Mouse (Mus musculus) spleen, postnatal 14 days (tissue): ENCODE data around the gene Tshz2.
"Not testable (repeated sequence)": the region's sequence is repeated elsewhere in the genome, so short reads cannot be mapped to it uniquely, and the experiment has no call there.

Source experiments
- DNase-seq, 2 experiments: peaks; one replicate each; pipeline ENCODE4 v3.0.0; 2021 to 2022; ENCODE audit warnings: low spot score in 2 of 2

The Tshz2 gene

GRCm38 (mm10) chr2:169758120-169758519 is 125.3 kb downstream of the Tshz2 start:
- DNase-seq = no peak

DNA sequence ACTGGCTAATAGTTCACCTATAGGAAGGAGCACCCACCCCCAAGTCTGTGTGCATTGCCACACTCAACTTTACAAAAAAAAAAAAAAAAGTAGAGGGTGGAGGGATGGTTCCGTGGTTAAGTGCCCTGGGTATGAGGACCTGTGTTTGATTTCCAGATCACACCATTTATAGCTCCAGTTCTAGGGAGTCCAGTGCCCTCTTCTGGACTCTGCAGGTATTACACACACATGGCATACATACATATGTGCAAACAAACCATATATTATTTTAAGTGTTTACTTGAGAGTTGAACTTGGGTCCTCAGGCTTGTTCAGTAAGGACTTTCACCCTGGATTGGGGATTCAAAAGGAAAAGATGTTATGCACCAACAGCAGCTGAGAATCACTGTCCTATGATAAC is 127.3 kb downstream of the Tshz2 start:
- no peak for DNase-seq

DNA sequence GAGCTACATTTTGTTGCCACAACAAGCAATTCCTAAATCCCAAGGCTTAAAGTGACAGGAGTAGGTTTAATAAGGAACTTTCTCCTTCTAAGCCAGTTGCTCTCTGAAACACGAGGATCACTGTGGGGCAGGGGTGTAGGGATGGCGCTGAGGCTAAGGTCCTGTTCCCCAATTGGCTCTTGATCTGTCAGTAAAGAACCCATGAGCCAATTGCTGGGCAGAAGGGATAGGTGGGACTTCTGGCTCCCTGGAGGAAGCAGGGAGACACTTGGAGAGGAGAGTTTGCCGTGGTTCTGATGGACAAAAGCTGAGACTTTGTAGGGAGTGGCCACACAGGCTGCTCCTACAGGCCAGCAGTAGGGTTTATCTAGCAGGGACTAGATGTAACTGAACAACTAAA is 128.9 kb downstream of the Tshz2 start:
- no peak for DNase-seq

DNA sequence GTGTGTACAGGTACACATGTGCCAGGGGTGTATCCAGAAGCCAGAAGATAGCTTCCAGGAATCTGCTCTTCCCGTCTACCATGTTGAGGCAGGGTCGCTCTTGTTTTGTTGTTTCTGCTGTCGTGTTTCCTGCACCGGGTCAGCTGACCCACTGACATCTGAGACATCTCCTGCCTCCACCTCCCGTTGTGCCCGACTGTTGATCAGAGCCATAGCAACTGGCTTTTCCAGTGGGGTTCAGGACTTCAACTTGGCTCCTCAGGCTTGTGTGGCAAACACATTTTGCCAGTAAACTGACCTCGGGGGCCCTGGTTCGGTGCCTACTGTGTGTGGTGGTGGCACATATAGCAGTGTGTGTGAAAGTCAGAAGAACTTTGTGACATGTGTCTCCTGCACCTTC is 129.5 kb downstream of the Tshz2 start:
- no peak for DNase-seq

- DNase-seq = no peak
Observed at GRCm38 (mm10) chr2:169763716-169764115, 130.9 kb downstream of the Tshz2 start.

DNA sequence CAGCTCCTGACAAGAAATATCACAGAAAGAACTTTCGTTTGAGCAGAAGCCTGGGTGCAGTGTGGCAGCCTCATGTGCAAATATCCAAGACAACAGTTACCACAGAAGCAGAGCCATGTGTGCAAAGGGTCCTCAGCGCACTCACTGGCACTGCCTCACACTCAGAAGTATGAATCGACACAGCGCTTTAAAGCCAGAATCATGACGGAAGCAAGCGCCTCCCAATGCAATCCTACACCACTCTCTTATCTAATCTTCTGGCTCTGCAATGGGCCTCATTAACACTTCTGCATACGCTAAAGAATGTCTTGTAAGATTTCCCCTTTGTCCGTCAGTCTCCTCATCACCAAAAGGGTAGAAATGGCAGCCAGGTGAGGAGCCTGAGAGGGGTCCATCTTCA is 133.4 kb downstream of the Tshz2 start:
- DNase-seq = no peak

GRCm38 (mm10) chr2:169767281-169767680 is 134.5 kb downstream of the Tshz2 start:
- no peak for DNase-seq

DNA sequence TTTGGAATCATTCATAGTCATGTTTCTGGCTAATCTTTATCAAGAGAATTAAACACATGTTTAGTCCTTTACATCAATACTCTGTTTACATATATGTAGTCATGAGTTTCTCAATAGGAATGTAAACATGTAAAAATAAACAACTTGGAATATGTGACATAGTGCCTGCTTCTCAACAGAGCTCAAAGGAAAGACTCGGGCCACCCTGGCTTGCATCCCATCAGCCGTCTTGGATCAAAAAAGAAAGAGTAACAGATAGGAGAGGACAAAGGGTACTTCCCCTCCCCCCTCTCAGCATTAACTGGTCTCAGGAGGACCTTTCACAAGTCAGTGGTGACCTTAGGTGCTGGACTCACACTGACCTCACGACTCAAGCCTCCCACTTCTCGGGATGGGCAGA is 142.3 kb downstream of the Tshz2 start:
- DNase-seq = no peak

DNA sequence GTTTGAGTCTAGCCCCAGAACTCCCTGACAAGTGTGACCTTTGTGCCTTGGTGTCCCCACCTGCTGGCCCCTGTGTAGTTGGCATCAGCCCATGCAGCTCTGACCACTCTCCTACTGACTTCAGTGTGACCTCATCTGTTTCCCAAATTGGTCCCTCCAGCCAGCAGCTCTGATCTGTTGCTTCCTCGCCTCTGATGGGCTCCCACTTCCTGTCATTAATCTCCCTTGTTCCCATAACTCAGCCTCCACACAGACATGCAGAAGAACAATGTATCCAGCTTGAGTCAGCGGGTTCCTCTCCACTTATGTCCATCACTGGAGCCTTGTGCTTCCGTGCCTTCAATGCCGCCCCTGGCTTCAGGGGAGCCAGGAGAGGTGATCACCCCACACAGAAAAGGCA is 144.4 kb downstream of the Tshz2 start:
- no peak for DNase-seq

GRCm38 (mm10) chr2:169777764-169778163 is 145.0 kb downstream of the Tshz2 start:
- no peak for DNase-seq

- no peak for DNase-seq
Observed at GRCm38 (mm10) chr2:169778740-169779345, 146.0 kb downstream of the Tshz2 start.

GRCm38 (mm10) chr2:169781671-169782070 is 148.9 kb downstream of the Tshz2 start:
- not testable (repeated sequence) for DNase-seq

DNA sequence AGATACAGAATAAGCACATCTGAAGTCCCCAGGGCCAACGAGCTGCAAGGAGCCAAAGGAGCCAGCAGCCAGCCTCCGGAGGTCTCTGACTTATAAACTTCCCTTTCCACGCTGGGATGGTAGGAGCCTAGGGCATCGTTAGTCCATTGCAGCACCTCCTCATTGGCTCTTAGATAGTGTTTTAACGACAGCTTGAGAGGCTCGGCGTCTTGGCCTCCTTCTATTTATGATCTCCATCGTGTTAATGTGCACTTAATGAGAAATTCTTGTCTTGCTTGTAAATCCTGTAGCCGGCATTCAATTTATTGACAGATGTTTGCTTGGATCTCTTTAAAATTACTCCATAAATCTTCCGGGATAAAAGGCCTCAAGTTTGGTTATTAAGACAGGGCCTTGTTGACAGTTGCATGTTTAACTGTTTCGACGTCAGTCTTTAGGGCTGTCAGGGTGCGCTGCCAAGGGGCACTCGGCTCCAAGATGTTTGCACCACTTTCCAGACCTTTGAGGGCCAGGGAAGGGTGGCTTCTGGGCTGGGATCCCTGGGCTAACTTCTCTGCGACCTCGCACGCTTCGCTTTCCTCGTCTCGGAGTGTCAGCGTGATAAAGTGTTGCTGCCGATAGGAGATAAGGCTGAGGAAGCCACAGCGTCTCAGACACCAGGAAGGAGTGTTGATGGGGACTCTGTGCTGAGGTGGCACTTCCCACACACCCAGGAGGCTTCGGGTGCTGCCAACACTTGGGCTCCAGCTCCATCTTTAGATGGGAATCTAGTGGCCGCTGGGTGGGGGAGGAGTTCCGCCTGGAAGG is 150.3 kb downstream of the Tshz2 start:
- DNase-seq = no peak

DNA sequence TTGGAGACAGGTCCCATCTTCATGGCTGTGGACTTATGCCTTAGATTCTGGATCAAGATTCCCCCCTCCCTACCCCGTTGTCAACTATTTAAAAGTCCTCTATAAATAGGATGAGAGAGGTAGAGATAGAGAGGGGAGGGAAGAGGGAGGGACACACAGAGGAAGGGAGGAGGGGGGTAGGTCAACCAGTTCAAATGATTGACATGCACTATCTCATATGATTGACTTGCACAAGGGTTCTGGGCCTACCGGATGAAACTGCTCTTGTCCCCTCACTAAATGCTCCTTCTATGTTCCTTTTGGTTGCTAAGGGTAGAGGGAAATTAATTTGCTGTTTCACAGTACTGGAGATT is 150.8 kb downstream of the Tshz2 start:
- no peak for DNase-seq

DNA sequence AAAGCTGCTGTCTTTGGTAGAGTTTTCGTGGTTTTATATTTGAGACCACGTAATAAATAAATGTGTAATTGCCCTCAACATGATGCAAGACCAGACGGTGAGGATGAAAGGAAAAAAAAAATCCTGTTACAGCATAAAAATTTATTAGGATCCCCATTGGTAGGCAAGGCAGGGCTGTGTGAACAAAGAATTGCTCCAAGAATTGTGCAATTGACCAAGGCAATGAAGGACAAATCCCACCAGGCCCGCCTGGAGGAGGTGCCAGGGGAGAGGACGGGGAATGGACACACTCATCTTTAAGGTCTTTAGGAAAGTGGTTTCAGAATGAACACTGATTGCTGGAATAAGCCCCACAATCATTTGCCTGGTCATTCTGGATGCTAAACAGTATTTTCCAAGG is 154.6 kb downstream of the Tshz2 start:
- DNase-seq = no peak

GRCm38 (mm10) chr2:169787906-169788305 is 155.1 kb downstream of the Tshz2 start:
- DNase-seq = no peak

GRCm38 (mm10) chr2:169790439-169791131 is 157.8 kb downstream of the Tshz2 start:
- DNase-seq = peak in 1 of 2 experiments; percentile 13

GRCm38 (mm10) chr2:169792706-169793105 is 159.9 kb downstream of the Tshz2 start:
- no peak for DNase-seq

DNA sequence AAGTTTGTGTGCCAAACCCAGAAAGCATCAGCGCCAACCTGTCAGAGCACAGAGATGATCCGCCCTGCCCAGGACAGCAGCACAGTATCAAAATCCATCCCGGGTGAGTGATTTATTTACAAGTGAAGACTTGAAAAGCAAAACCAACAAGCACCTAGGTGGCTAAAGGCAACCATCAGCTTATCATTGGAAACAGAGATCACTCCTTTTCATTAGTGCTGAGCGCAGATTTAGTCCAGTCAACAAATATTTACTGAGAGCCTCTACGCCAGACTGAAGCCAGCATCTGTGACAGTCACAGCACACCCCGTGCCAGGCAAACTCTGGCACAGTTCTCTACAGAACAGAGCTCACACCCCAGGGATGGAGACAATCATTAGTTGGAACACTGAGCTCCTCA is 169.4 kb downstream of the Tshz2 start:
- DNase-seq = no peak

DNA sequence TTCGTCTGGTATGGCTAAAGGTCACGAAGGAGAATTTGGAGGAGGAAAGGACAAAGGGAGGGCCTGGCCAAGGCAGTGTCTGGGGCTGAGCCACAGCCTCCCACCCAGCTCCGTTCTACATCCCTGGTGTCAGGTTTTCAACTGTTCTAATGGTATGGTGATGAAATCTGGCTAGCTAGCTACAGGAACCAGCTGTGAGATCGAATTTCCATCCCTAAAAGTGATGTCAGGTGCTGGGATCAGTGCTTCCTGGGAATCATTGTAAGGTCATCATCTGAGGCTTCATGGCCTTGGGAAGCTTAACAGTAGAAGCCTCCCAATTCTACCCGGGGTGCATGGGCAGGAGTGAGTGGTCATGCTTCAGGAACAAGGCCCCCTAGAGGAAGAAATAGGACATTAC is 171.6 kb downstream of the Tshz2 start:
- DNase-seq = no peak

- DNase-seq = no peak
Observed at GRCm38 (mm10) chr2:169805545-169805944, 172.7 kb downstream of the Tshz2 start.

GRCm38 (mm10) chr2:169811589-169811988 is 178.8 kb downstream of the Tshz2 start:
- DNase-seq = no peak

GRCm38 (mm10) chr2:169812055-169812454 is 179.2 kb downstream of the Tshz2 start:
- no peak for DNase-seq
